Mouse (Mus musculus): ENCODE measurements around the gene Tacr2.

- TF ChIP-seq CTCF (conservative IDR thresholded peaks at IDR 0.05; ENCODE audit: insufficient read depth, insufficient read length, low read depth, low read length) (no peak), POLR2A (IDR thresholded peaks at IDR 0.05; ENCODE audit: low read depth, low read length) (no peak)
These were observed 13.6 kb upstream of the Tacr2 start for GRCm38 (mm10) chr10:62238688-62239087.
